Mouse (Mus musculus) brain, embryonic 14.5 days (tissue): ENCODE results near the gene Tent5c.

Source experiments
- CTCF ChIP-seq: fragments of 200-500 bp; IDR thresholded peaks from 2 replicates; pipeline ENCODE4 v1.5.1; 2012; ENCODE audit warnings: inconsistent platforms, mild to moderate bottlenecking, moderate library complexity, borderline replicate concordance; ENCODE audit not compliant: insufficient read depth, insufficient read length; ENCODE audit errors: extremely low read depth
- POLR2A ChIP-seq: fragments of 200-500 bp; IDR thresholded peaks from 2 replicates; pipeline ENCODE4 v1.6.1; 2012; ENCODE audit warnings: mild to moderate bottlenecking, inconsistent platforms, borderline replicate concordance; ENCODE audit not compliant: poor library complexity, insufficient read depth, insufficient read length, severe bottlenecking; ENCODE audit errors: extremely low read depth

DNA sequence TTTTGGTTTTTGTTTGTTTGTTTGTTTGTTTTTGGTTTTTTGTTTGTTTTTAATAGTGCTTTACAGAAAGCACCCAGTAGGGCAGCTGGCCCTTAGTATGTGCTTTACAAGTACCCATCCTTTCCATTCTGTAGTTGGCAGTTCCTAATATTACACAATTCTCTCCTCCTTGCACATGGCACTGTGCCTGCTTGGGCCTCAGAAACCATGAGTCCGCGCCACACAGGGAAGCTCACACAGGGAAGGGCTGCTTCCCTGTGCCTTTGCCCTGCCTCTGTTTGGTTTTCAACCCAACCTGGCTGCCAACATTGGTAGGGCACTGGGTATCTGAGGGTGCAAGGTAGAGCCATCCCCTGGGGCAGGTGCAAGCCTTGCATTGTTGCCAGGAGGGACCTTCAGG lies 47.6 kb upstream of the Tent5c start:
- TF ChIP-seq POLR2A, result no peak
- no peak for TF ChIP-seq CTCF
